Mouse (Mus musculus) hindbrain, embryonic 16.5 days (tissue): ENCODE measurements at regions not wholly inside any gene's neighbourhood (a gene's known extent, or its start where the extent isn't known, plus 50 kb on each side); places are given as distances from the start of the nearest gene placed in this dataset.

Experiments used
- ATAC-seq: fragments of 200-750 bp; cut with Nextera tagmentation; 2 replicates; pipeline ENCODE4 v1.8.0; 2017; ENCODE audit warnings: moderate TSS enrichment, moderate library complexity
- H3K27ac ChIP-seq: fragments of 300-500 bp; sonication (generic); 2 replicates; pipeline ENCODE4 v1.5.1; 2014; ENCODE audit warnings: low read depth, mild to moderate bottlenecking, control low read depth, low read length, moderate library complexity
- H3K27me3 ChIP-seq: fragments of 300-500 bp; sonication (generic); replicated peaks from 2 replicates; pipeline ENCODE4 v1.6.1; 2014; ENCODE audit warnings: low read length; ENCODE audit not compliant: control insufficient read depth, insufficient read depth
- H3K36me3 ChIP-seq: fragments of 300-500 bp; sonication (generic); 2 replicates; pipeline ENCODE4 v1.6.1; 2014; ENCODE audit warnings: mild to moderate bottlenecking, low read length, moderate library complexity, mixed read lengths; ENCODE audit not compliant: control insufficient read depth, insufficient read depth
- H3K4me1 ChIP-seq: fragments of 300-500 bp; sonication (generic); 2 replicates; pipeline ENCODE4 v1.6.1; 2014; ENCODE audit warnings: low read depth, low read length; ENCODE audit not compliant: control insufficient read depth, insufficient read depth
- H3K4me2 ChIP-seq: fragments of 300-500 bp; sonication (generic); 2 replicates; pipeline ENCODE4 v1.6.1; 2014; ENCODE audit warnings: mild to moderate bottlenecking, low read length, control low read depth, moderate library complexity
- H3K4me3 ChIP-seq: fragments of 300-500 bp; sonication (generic); 2 replicates; pipeline ENCODE4 v1.5.1; 2014; ENCODE audit warnings: mild to moderate bottlenecking, low read length, control low read depth, moderate library complexity
- H3K9ac ChIP-seq: fragments of 300-500 bp; sonication (generic); 2 replicates; pipeline ENCODE4 v1.6.1; 2014; ENCODE audit warnings: low read depth, mild to moderate bottlenecking, control low read depth, low read length, moderate library complexity
- H3K9me3 ChIP-seq: fragments of 300-500 bp; sonication (generic); 2 replicates; pipeline ENCODE4 v1.6.1; 2014; ENCODE audit warnings: mild to moderate bottlenecking, low read length, moderate library complexity; ENCODE audit not compliant: control insufficient read depth
- WGBS: fragments of 180-500 bp; shearing (Covaris S2); extraction: QIAGEN DNeasy Blood & Tissue Kit; methylation state at CpG from one replicate; pipeline ENCODE4 v1.1.7; 2014; 5-methylcytosine and 5-hydroxymethylcytosine counted together

- Histone ChIP-seq H3K4me2 (no peak overlapping the region), H3K4me1 (peaks cover 20% of the 10 kb centered on the region), H3K27me3 (no peaks in the 10 kb centered on the region), H3K9ac (no peak overlapping the region), H3K4me3 (no peak overlapping the region), H3K27ac (no peak overlapping the region), H3K36me3 (no peaks in the 10 kb centered on the region), H3K9me3 (no peaks in the 10 kb centered on the region)
- WGBS: 28% methylated on average over 13 of the region's 13 CpGs
- no peak for ATAC-seq
These were observed 152.1 kb upstream of the Sulf2 start for GRCm38 (mm10) chr2:166307551-166307950.

DNA sequence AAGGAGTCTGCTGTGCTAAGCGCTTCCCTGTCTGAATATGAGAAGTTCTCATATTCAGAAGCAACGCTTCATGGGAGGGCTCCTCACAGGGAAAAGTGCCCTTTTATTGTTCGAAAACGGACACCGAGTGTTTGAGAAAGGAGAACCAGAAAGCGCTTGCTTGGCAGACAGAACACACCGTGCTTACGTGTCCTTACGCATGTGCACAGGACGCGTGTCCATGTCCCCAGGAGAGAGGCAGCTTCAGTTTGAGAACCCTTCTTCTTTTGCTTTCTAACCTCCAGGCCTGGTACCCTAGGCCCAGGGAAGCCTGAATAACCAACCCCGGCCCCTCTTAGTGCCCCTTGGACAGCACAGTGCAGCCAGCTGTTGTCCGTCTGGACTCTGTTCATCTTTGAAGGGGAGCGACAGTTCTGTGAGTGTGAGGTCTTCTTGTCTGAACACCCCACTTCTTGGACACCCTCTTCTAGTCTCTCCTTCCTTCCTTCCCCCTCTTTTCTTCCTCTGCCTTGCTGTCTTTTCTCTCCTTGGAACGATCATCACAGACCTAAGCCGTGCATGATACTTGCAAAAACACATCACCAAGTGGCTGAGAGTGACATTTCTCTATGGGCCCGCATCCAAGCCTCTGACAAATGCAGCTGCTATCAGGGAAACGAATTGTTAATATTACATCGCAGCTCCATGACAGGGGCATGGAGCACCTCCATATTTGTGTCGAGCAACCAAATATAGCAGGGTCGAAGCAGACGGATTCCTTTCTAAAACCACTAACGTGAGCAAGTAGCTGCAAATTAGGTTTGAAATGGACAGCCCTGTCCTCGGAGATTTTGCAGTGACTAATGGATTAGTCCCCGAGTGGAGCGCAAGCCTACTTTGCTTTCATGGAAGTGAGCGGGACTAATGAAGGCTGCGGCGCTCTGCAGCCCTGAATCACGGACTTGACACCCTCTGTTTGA lies 149.9 kb upstream of the Sulf2 start:
- peaks cover 20% of the 10 kb centered on the region for H3K4me1 ChIP-seq
- no peak overlapping the region for H3K4me2 ChIP-seq
- H3K9me3 ChIP-seq: no peaks in the 10 kb centered on the region; the same call in 1 of the 2 replicates
- ATAC-seq: peak; percentile 41; the same call in 1 of the 2 replicates
- no peak overlapping the region for H3K9ac ChIP-seq
- H3K27me3 ChIP-seq: no peaks in the 10 kb centered on the region
- H3K4me3 ChIP-seq: no peak overlapping the region
- H3K27ac ChIP-seq: peak overlapping the region; percentile 17; the same call in 1 of the 2 replicates
- H3K36me3 ChIP-seq: no peaks in the 10 kb centered on the region
- 47% methylated on average over 30 of the region's 30 CpGs for WGBS

DNA sequence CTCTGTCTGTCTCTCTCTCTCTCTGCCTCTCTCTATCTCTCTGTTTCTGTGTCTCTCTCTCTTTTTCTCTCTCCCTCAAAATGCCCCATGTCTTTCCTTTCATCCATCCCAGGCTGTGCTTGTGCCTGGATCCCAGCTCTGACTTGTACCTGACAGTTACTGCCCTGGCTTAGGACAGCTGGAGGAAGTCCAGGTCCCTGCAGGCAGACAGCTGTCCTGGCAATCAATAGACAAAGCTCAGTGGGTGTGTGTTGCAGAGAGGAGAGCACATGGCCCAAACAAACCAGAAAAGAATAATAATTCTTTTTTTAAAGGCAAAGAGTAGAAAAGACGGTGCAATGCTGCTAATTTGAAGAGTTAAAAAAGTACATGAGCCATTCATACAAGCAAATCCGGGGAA lies 148.4 kb upstream of the Sulf2 start:
- 35% methylated on average over 2 of the region's 2 CpGs for WGBS
- Histone ChIP-seq H3K9ac (no peak overlapping the region), H3K4me3 (no peak overlapping the region), H3K27me3 (no peaks in the 10 kb centered on the region), H3K9me3 (no peaks in the 10 kb centered on the region; the same call in 1 of the 2 replicates), H3K4me1 (peaks cover 20% of the 10 kb centered on the region), H3K27ac (no peak overlapping the region), H3K4me2 (no peak overlapping the region), H3K36me3 (no peaks in the 10 kb centered on the region)
- ATAC-seq: no peak

GRCm38 (mm10) chr2:166301161-166301560 lies 145.7 kb upstream of the Sulf2 start:
- H3K4me3 ChIP-seq: no peak overlapping the region
- WGBS: 62% methylated on average over 9 of the region's 9 CpGs
- no peak overlapping the region for H3K27ac ChIP-seq
- peaks cover 12% of the 10 kb centered on the region; the same call in 1 of the 2 replicates for H3K4me1 ChIP-seq
- no peaks in the 10 kb centered on the region for H3K27me3 ChIP-seq
- no peak for ATAC-seq
- no peak overlapping the region for H3K4me2 ChIP-seq
- H3K36me3 ChIP-seq: no peaks in the 10 kb centered on the region
- no peak overlapping the region for H3K9ac ChIP-seq
- no peaks in the 10 kb centered on the region; the same call in 1 of the 2 replicates for H3K9me3 ChIP-seq

- no peak for ATAC-seq
- WGBS: 60% methylated on average over 10 of the region's 10 CpGs
- no peaks in the 10 kb centered on the region for H3K9me3 ChIP-seq
These were observed 139.2 kb upstream of the Sulf2 start for GRCm38 (mm10) chr2:166294672-166295071.

GRCm38 (mm10) chr2:166292987-166293386 lies 137.5 kb upstream of the Sulf2 start:
- Histone ChIP-seq H3K27me3 (peaks cover 2% of the 10 kb centered on the region; the same call in 1 of the 2 replicates), H3K4me1 (peaks cover 7% of the 10 kb centered on the region), H3K4me3 (no peak overlapping the region), H3K27ac (no peak overlapping the region), H3K9me3 (no peaks in the 10 kb centered on the region), H3K4me2 (no peak overlapping the region), H3K36me3 (no peaks in the 10 kb centered on the region), H3K9ac (no peak overlapping the region)
- 82% methylated on average over 6 of the region's 6 CpGs for WGBS
- no peak for ATAC-seq

More at GRCm38 (mm10) chr2:166294672-166295071, 139.2 kb upstream of the Sulf2 start:
- Histone ChIP-seq H3K9ac (no peak overlapping the region), H3K36me3 (no peaks in the 10 kb centered on the region), H3K4me2 (no peak overlapping the region), H3K27ac (no peak overlapping the region), H3K27me3 (peaks cover 2% of the 10 kb centered on the region; the same call in 1 of the 2 replicates), H3K4me1 (peaks cover 7% of the 10 kb centered on the region), H3K4me3 (no peak overlapping the region)

GRCm38 (mm10) chr2:166291266-166291665 lies 135.8 kb upstream of the Sulf2 start:
- Histone ChIP-seq H3K27ac (no peak overlapping the region), H3K27me3 (peaks cover 2% of the 10 kb centered on the region; the same call in 1 of the 2 replicates), H3K36me3 (no peaks in the 10 kb centered on the region), H3K4me3 (no peak overlapping the region), H3K9ac (no peak overlapping the region), H3K4me2 (no peak overlapping the region), H3K4me1 (peaks cover 7% of the 10 kb centered on the region), H3K9me3 (no peaks in the 10 kb centered on the region)
- WGBS: 41% methylated on average over 6 of the region's 6 CpGs
- ATAC-seq: no peak

DNA sequence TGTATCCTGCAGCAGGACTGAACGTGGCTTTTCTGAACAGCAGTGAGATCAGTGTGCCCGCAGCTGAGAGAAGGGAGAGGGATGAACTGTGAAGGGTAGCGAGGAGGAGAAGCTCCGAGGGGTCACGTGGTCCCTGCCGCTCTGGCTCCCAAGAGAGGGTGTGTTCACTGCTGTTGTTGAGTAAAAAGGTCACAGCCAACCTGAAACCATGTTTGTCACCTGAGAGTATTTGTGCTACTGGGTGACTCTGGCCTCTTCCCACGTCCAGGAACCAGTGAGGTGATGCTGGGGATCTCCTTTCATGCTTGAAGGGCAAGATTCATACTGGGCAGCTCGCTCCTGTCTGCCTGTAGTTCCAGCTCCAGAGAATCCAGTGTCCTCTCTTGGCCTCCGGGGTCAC lies 135.4 kb upstream of the Sulf2 start:
- H3K9me3 ChIP-seq: no peaks in the 10 kb centered on the region

GRCm38 (mm10) chr2:166289198-166289597 lies 133.7 kb upstream of the Sulf2 start:
- Histone ChIP-seq H3K4me1 (peaks cover 7% of the 10 kb centered on the region), H3K9ac (no peak overlapping the region), H3K4me2 (no peak overlapping the region), H3K4me3 (no peak overlapping the region), H3K27me3 (peaks cover 2% of the 10 kb centered on the region; the same call in 1 of the 2 replicates), H3K27ac (no peak overlapping the region), H3K36me3 (no peaks in the 10 kb centered on the region), H3K9me3 (no peaks in the 10 kb centered on the region)
- ATAC-seq: no peak
- 80% methylated on average over 6 of the region's 6 CpGs for WGBS

More for the DNA sequence above, 135.4 kb upstream of the Sulf2 start:
- Histone ChIP-seq H3K4me3 (no peak overlapping the region), H3K36me3 (no peaks in the 10 kb centered on the region), H3K27me3 (peaks cover 2% of the 10 kb centered on the region; the same call in 1 of the 2 replicates), H3K4me1 (peaks cover 7% of the 10 kb centered on the region), H3K9ac (peak overlapping the region; percentile 27; the same call in 1 of the 2 replicates), H3K27ac (no peak overlapping the region), H3K4me2 (no peak overlapping the region)
- WGBS: 55% methylated on average over 9 of the region's 9 CpGs
- ATAC-seq: 0 out of 2 replicates have a peak, but pooled peaks have one; percentile 20
